Mouse (Mus musculus): ENCODE results near the gene Sh3pxd2a. TPM values are rescaled to one million over a fixed set of nuclear protein-coding genes. Genes with fewer than 3 reads are reported as not detected.

The Sh3pxd2a gene
- polyA plus RNA-seq, 1 experiment from 2014 or later: 7.4 TPM

DNA sequence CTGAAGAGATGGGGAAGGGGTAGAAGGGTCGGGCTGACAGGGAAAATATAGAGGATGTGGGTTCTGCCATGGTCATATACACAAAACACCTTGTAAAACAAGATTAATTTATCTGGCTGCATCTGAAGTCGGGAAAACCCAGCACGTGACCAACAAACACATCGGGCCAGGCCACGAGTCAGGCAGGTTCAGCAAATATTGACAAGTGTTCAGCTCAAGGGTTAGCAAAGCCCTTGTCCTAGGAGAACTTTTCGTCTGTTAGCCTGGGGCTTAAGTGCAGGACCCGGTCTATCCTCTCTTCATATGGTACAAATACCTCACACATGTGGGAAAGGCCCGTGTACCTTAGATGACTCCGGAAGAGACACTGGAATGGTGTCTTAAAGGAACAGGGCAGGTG lies 18.1 kb downstream of the Sh3pxd2a start:
- no peaks in the 10 kb centered on the region for H3K27me3 ChIP-seq (ENCODE audit: control insufficient read depth, insufficient read depth, low read length)
- no peaks in the 10 kb centered on the region for H3K36me3 ChIP-seq (replicated peaks; ENCODE audit: control insufficient read depth, insufficient read depth, low read depth, low read length)
- WGBS: 82% methylated on average over 9 of the region's 9 CpGs
- H3K9ac ChIP-seq (replicated peaks; ENCODE audit: low read length): no peak overlapping the region
- H3K4me2 ChIP-seq (ENCODE audit: low read depth, low read length): no peak overlapping the region
- H3K4me1 ChIP-seq (ENCODE audit: control insufficient read depth, insufficient read depth, low read length): peaks cover 6% of the 10 kb centered on the region; the same call in 1 of the 2 replicates
- no peak overlapping the region for H3K4me3 ChIP-seq (ENCODE audit: low read depth, low read length)
- H3K27ac ChIP-seq (replicated peaks; ENCODE audit: low read depth, low read length): no peak overlapping the region
- ATAC-seq (replicated peaks; ENCODE audit: insufficient number of reproducible peaks, low FRiP score, low TSS enrichment, low read depth): no peak
- no peaks in the 10 kb centered on the region for H3K9me3 ChIP-seq (replicated peaks; ENCODE audit: control insufficient read depth, low read length)
- DNase-seq (ENCODE audit: low spot score): no peak

DNA sequence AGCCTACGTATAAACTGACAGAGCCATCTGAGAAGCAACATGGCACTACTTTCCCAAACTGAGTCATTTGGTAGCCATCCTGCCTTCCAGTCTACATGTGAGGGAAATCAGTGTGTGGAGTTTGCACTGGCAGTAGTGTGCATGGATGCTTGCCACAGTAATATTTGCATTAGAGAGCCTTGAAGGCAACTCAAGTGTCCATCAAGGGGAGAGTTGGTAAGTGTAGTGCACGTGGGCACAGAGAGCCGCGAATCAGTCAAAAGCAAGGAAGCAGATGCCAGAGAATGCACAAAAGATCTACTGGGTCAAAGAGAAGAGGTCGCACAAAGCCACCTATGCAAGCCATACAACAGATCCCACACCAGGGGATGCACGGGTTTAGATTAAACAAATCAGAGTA lies 18.5 kb downstream of the Sh3pxd2a start:
- Histone ChIP-seq H3K9ac (replicated peaks; ENCODE audit: low read length) (no peak overlapping the region), H3K4me1 (ENCODE audit: control insufficient read depth, insufficient read depth, low read length) (peaks cover 6% of the 10 kb centered on the region; the same call in 1 of the 2 replicates), H3K4me3 (ENCODE audit: low read depth, low read length) (no peak overlapping the region), H3K36me3 (replicated peaks; ENCODE audit: control insufficient read depth, insufficient read depth, low read depth, low read length) (no peaks in the 10 kb centered on the region), H3K27ac (replicated peaks; ENCODE audit: low read depth, low read length) (no peak overlapping the region), H3K27me3 (ENCODE audit: control insufficient read depth, insufficient read depth, low read length) (no peaks in the 10 kb centered on the region), H3K4me2 (ENCODE audit: low read depth, low read length) (no peak overlapping the region), H3K9me3 (replicated peaks; ENCODE audit: control insufficient read depth, low read length) (no peaks in the 10 kb centered on the region)
- WGBS: 87% methylated on average over 6 of the region's 6 CpGs
- DNase-seq (ENCODE audit: low spot score) (no peak), ATAC-seq (replicated peaks; ENCODE audit: insufficient number of reproducible peaks, low FRiP score, low TSS enrichment, low read depth) (no peak)

DNA sequence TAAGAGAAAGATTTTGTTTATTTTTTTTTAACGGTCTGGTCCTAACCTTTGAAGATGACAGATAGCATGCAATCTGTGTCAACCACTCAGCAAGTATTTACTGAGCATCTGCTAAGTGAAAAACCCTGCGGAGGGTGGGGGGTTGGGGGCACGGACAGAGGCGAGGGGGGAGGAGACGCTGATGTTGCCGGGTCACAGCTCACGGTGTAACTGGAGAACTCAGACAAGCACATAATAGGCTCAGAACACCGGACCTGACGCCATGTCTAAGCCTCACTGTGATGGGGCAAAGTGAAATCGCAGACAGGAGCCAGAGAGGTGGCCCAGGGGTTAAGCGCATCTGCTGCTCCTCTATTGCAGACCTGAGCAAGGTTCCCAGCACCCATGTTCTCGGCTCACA lies 19.7 kb downstream of the Sh3pxd2a start:
- H3K27me3 ChIP-seq (ENCODE audit: control insufficient read depth, insufficient read depth, low read length): no peaks in the 10 kb centered on the region
- H3K9ac ChIP-seq (replicated peaks; ENCODE audit: low read length): no peak overlapping the region
- no peak for ATAC-seq (replicated peaks; ENCODE audit: insufficient number of reproducible peaks, low FRiP score, low TSS enrichment, low read depth)
- no peaks in the 10 kb centered on the region for H3K36me3 ChIP-seq (replicated peaks; ENCODE audit: control insufficient read depth, insufficient read depth, low read depth, low read length)
- H3K4me3 ChIP-seq (ENCODE audit: low read depth, low read length): no peak overlapping the region
- 29% methylated on average over 12 of the region's 12 CpGs for WGBS
- no peak overlapping the region for H3K27ac ChIP-seq (replicated peaks; ENCODE audit: low read depth, low read length)
- no peak overlapping the region for H3K4me2 ChIP-seq (ENCODE audit: low read depth, low read length)
- no peaks in the 10 kb centered on the region for H3K9me3 ChIP-seq (replicated peaks; ENCODE audit: control insufficient read depth, low read length)
- DNase-seq (ENCODE audit: low spot score): no peak
- peaks cover 6% of the 10 kb centered on the region; the same call in 1 of the 2 replicates for H3K4me1 ChIP-seq (ENCODE audit: control insufficient read depth, insufficient read depth, low read length)

DNA sequence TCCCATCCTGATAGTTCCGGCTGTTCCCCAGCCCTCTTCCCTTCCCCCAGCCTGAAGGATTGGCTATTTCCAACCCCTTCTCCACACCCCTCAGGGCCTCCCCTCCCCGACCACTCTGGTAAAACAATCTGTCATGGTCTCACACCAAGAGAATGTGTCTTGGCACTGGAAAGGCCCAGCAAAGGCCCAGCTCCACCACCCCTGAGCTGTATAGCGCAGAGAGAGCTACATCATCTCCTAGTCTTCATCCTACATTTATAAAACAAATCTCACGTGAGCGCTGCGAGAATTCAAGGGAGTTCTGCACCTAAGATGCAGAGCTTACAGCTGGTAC lies 21.9 kb downstream of the Sh3pxd2a start:
- no peak overlapping the region for H3K4me3 ChIP-seq (ENCODE audit: low read depth, low read length)
- DNase-seq (ENCODE audit: low spot score) (no peak), ATAC-seq (replicated peaks; ENCODE audit: insufficient number of reproducible peaks, low FRiP score, low TSS enrichment, low read depth) (0 out of 2 replicates have a peak, but pooled peaks have one; percentile 54)
- H3K36me3 ChIP-seq (replicated peaks; ENCODE audit: control insufficient read depth, insufficient read depth, low read depth, low read length): no peaks in the 10 kb centered on the region
- no peaks in the 10 kb centered on the region for H3K27me3 ChIP-seq (ENCODE audit: control insufficient read depth, insufficient read depth, low read length)
- H3K4me2 ChIP-seq (ENCODE audit: low read depth, low read length): no peak overlapping the region
- peaks cover 6% of the 10 kb centered on the region; the same call in 1 of the 2 replicates for H3K4me1 ChIP-seq (ENCODE audit: control insufficient read depth, insufficient read depth, low read length)
- no peaks in the 10 kb centered on the region for H3K9me3 ChIP-seq (replicated peaks; ENCODE audit: control insufficient read depth, low read length)
- no peak overlapping the region for H3K27ac ChIP-seq (replicated peaks; ENCODE audit: low read depth, low read length)
- WGBS: 85% methylated on average over 6 of the region's 6 CpGs
- no peak overlapping the region for H3K9ac ChIP-seq (replicated peaks; ENCODE audit: low read length)

DNA sequence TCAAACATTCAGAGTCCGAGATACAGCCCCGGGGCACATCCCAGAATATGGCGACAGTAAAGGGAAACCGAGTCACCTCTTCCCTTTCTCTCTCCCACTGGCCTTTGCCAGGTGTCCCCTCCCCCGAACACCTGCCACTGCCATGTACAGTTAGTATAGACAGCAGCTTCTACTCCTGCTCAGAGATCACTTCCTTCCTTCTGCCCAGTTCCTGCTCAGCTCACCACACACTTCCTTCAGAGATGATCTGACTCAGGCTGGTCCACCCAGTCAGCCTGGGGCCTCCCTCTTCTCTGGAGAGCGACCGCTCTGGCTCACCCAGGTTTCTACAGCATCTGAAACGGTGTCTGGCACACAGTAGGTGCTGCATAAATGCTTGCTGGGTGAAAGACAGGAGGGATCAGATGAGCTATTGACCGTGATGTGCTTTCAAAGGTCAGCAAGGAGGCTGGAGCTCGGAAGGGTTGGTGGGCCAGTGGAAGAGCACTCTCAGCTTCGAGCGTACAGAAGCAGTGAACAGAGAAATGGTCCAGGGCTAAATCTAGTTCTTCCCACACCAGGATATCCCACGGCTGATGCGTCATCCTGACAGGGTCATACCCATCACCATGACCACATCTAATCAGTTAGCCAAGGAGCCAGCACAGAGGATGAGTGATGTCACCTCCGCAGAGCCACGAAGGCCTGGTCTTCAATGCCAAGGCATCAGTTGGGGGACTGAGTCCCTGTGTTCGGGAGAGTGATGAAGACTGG lies 22.5 kb downstream of the Sh3pxd2a start:
- Histone ChIP-seq H3K36me3 (replicated peaks; ENCODE audit: control insufficient read depth, insufficient read depth, low read depth, low read length) (no peaks in the 10 kb centered on the region), H3K9me3 (replicated peaks; ENCODE audit: control insufficient read depth, low read length) (no peaks in the 10 kb centered on the region), H3K4me1 (ENCODE audit: control insufficient read depth, insufficient read depth, low read length) (peaks cover 6% of the 10 kb centered on the region; the same call in 1 of the 2 replicates), H3K4me3 (ENCODE audit: low read depth, low read length) (no peak overlapping the region), H3K9ac (replicated peaks; ENCODE audit: low read length) (no peak overlapping the region), H3K27me3 (ENCODE audit: control insufficient read depth, insufficient read depth, low read length) (no peaks in the 10 kb centered on the region), H3K4me2 (ENCODE audit: low read depth, low read length) (no peak overlapping the region), H3K27ac (replicated peaks; ENCODE audit: low read depth, low read length) (no peak overlapping the region)
- no peak for ATAC-seq (replicated peaks; ENCODE audit: insufficient number of reproducible peaks, low FRiP score, low TSS enrichment, low read depth)
- no peak for DNase-seq (ENCODE audit: low spot score)
- 84% methylated on average over 17 of the region's 17 CpGs for WGBS

DNA sequence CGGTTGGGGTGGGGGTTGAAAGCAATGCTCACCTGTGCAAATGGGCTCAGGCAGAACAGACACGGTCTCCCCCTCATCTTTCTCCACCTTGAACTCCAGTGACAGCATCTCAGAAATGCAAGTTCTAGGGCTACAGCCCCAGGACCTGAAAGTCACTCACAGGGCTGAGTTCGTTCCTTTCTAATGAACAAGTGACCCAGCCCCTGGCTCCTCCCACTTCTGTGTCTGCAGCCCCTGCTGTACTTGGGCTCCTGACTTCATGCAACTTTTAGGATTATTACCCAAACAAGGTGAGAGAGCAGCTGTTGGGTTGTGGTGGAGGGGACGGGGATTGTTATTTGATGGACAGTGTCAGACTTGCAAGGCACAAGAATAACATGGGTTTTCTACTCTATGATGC lies 23.2 kb downstream of the Sh3pxd2a start:
- H3K9ac ChIP-seq (replicated peaks; ENCODE audit: low read length): no peak overlapping the region
- no peak for ATAC-seq (replicated peaks; ENCODE audit: insufficient number of reproducible peaks, low FRiP score, low TSS enrichment, low read depth)
- no peak overlapping the region for H3K27ac ChIP-seq (replicated peaks; ENCODE audit: low read depth, low read length)
- no peaks in the 10 kb centered on the region for H3K9me3 ChIP-seq (replicated peaks; ENCODE audit: control insufficient read depth, low read length)
- WGBS: 80% methylated on average over 4 of the region's 4 CpGs
- H3K36me3 ChIP-seq (replicated peaks; ENCODE audit: control insufficient read depth, insufficient read depth, low read depth, low read length): no peaks in the 10 kb centered on the region
- peaks cover 6% of the 10 kb centered on the region; the same call in 1 of the 2 replicates for H3K4me1 ChIP-seq (ENCODE audit: control insufficient read depth, insufficient read depth, low read length)
- H3K27me3 ChIP-seq (ENCODE audit: control insufficient read depth, insufficient read depth, low read length): no peaks in the 10 kb centered on the region
- no peak for DNase-seq (ENCODE audit: low spot score)
- H3K4me3 ChIP-seq (ENCODE audit: low read depth, low read length): no peak overlapping the region
- H3K4me2 ChIP-seq (ENCODE audit: low read depth, low read length): no peak overlapping the region

DNA sequence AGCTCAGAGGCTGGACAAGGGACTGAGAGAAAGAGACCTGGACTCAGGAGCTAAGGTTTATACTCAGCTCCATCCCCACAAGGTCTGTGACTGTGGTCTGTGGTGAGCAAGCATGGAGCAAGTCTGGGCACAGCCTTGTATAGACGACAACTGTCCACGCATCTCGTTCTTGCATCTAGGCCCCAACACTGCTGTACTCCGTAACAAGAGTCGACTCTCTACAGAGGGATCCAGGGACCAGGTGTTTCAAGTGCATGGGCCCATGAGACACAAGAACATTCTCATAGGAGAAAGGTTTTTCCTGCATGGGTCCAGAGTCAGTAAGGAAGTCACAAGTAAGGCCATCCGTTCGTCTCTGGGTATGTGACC lies 23.8 kb downstream of the Sh3pxd2a start:
- WGBS: 94% methylated on average over 7 of the region's 7 CpGs
- Histone ChIP-seq H3K27me3 (ENCODE audit: control insufficient read depth, insufficient read depth, low read length) (no peaks in the 10 kb centered on the region), H3K9ac (replicated peaks; ENCODE audit: low read length) (no peak overlapping the region), H3K27ac (replicated peaks; ENCODE audit: low read depth, low read length) (no peak overlapping the region), H3K9me3 (replicated peaks; ENCODE audit: control insufficient read depth, low read length) (no peaks in the 10 kb centered on the region), H3K36me3 (replicated peaks; ENCODE audit: control insufficient read depth, insufficient read depth, low read depth, low read length) (no peaks in the 10 kb centered on the region), H3K4me1 (ENCODE audit: control insufficient read depth, insufficient read depth, low read length) (peaks cover 6% of the 10 kb centered on the region; the same call in 1 of the 2 replicates), H3K4me3 (ENCODE audit: low read depth, low read length) (no peak overlapping the region), H3K4me2 (ENCODE audit: low read depth, low read length) (no peak overlapping the region)
- ATAC-seq (replicated peaks; ENCODE audit: insufficient number of reproducible peaks, low FRiP score, low TSS enrichment, low read depth): no peak
- DNase-seq (ENCODE audit: low spot score): no peak

DNA sequence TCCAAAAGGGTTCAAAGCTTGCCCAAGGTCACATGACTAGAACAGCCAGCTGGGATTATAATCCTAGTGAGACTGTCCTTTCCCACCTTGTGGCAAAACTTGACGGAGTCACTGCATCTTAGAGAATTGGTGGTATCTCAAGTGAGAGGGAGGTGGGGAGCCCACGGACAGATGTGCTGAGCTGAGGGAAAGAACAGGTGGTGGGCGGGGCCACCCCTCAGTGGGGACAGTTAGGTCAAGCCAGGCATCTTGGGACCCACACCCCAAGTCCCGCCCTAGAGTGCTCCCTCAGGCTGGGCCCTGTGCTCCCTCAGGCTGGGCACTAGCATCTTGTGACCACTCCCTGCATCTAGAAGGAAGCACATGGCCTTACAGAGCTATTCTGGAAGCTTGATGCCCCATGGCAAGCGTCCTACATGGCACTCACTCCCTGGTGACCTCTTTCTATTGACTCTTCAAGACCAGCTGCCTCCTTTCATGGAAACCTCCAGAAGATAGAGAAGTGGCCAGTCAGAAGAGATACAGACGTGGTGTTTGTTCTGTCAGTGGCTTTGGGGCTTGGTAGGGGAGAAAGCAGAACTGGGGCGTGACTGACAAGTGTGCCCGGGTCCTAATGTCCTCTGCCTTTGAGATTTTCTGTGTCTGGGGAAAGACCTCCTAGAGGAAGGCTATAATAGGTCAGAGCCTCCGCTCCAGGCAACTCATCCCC lies 24.3 kb downstream of the Sh3pxd2a start:
- no peaks in the 10 kb centered on the region for H3K9me3 ChIP-seq (replicated peaks; ENCODE audit: control insufficient read depth, low read length)
- no peak overlapping the region for H3K4me3 ChIP-seq (ENCODE audit: low read depth, low read length)
- H3K9ac ChIP-seq (replicated peaks; ENCODE audit: low read length): no peak overlapping the region
- DNase-seq (ENCODE audit: low spot score) (no peak), ATAC-seq (replicated peaks; ENCODE audit: insufficient number of reproducible peaks, low FRiP score, low TSS enrichment, low read depth) (no peak)
- H3K27ac ChIP-seq (replicated peaks; ENCODE audit: low read depth, low read length): no peak overlapping the region
- WGBS: 78% methylated on average over 9 of the region's 9 CpGs
- no peaks in the 10 kb centered on the region for H3K27me3 ChIP-seq (ENCODE audit: control insufficient read depth, insufficient read depth, low read length)
- no peaks in the 10 kb centered on the region for H3K36me3 ChIP-seq (replicated peaks; ENCODE audit: control insufficient read depth, insufficient read depth, low read depth, low read length)
- H3K4me2 ChIP-seq (ENCODE audit: low read depth, low read length): no peak overlapping the region
- H3K4me1 ChIP-seq (ENCODE audit: control insufficient read depth, insufficient read depth, low read length): peaks cover 6% of the 10 kb centered on the region; the same call in 1 of the 2 replicates

All from embryonic facial prominence, embryonic 11.5 days (tissue).